Mouse (Mus musculus) forebrain, embryonic 10.5 days (tissue): ENCODE results near the gene Bcdin3d. TPM values are rescaled to one million over a fixed set of nuclear protein-coding genes. Genes with fewer than 3 reads are reported as not detected.

Experiments used
- DNase-seq: peaks from one replicate; pipeline ENCODE4 v3.0.0-alpha.2; 2017; ENCODE audit warnings: low spot score; ENCODE audit errors: extremely low spot score
- H3K27ac ChIP-seq: fragments of 300-500 bp; sonication (generic); 2 replicates; pipeline ENCODE4 v1.5.1; 2016; ENCODE audit warnings: mild to moderate bottlenecking
- H3K27me3 ChIP-seq: fragments of 300-500 bp; sonication (generic); 2 replicates; pipeline ENCODE4 v1.6.1; 2016; ENCODE audit warnings: mild to moderate bottlenecking; ENCODE audit not compliant: poor library complexity, severe bottlenecking
- H3K36me3 ChIP-seq: fragments of 300-500 bp; sonication (generic); replicated peaks from 2 replicates; pipeline ENCODE4 v1.6.1; 2016; ENCODE audit warnings: mild to moderate bottlenecking, moderate library complexity
- H3K4me1 ChIP-seq: fragments of 300-500 bp; sonication (generic); 2 replicates; pipeline ENCODE4 v1.6.1; 2016
- H3K4me3 ChIP-seq: fragments of 300-500 bp; sonication (generic); 2 replicates; pipeline ENCODE4 v1.5.1; 2016; ENCODE audit warnings: mild to moderate bottlenecking, moderate library complexity
- H3K9me3 ChIP-seq: fragments of 300-500 bp; sonication (generic); 2 replicates; pipeline ENCODE4 v1.6.1; 2016; ENCODE audit warnings: mild to moderate bottlenecking, moderate library complexity
- WGBS: fragments of 180-500 bp; shearing (Covaris S2); methylation state at CpG from one replicate; pipeline ENCODE4 v1.1.7; 2016; 5-methylcytosine and 5-hydroxymethylcytosine counted together
- polyA plus RNA-seq: library from polyadenylated mRNA; unstranded; fragments of >200 nt; fragmentation: Nextera tagmentation; extraction: Ambion mirVana; gene quantifications from 2 replicates; pipeline ENCODE4 v1.2.1, GENCODE M21; 2016

The Bcdin3d gene
- polyA plus RNA-seq, 1 experiment from 2014 or later = 19.6 TPM

DNA sequence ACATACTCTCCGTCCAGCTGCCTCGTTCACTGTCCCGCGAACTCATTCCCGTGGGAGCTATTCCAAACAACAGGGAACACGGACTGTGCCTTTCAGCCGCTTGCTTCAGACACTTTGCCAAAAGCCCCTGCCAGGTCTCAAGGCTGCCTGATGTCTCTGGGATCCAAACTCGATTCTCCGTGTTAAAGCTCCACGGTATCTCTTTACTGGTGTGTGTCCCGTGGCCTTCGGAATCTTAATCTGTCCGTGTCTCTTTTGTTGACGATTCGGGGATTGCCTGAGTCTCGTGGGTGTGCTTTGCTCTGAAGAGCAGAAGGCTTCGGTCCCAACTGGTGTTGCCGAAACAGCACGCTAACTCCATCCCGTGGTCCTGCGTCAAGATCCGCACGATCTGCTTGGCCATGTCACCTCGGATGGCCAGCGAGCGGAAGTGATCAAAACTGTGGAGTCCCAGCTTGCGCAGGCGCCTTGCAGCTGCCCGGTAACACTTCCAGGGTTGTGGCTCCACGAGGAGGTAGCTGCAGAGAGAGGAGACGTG lies 4.2 kb downstream of the Bcdin3d start:
- no peak for DNase-seq
- H3K4me1 ChIP-seq = peaks cover 20% of the 10 kb centered on the region
- H3K27me3 ChIP-seq = no peaks in the 10 kb centered on the region
- 94% methylated on average over 31 of the region's 31 CpGs for WGBS
- 0 out of 2 replicates have a peak overlapping the region, but pooled peaks have one; percentile 32 for H3K27ac ChIP-seq
- peaks cover 5% of the 10 kb centered on the region; the same call in 1 of the 2 replicates for H3K9me3 ChIP-seq
- H3K36me3 ChIP-seq = peaks cover 39% of the 10 kb centered on the region
- H3K4me3 ChIP-seq = no peak overlapping the region

DNA sequence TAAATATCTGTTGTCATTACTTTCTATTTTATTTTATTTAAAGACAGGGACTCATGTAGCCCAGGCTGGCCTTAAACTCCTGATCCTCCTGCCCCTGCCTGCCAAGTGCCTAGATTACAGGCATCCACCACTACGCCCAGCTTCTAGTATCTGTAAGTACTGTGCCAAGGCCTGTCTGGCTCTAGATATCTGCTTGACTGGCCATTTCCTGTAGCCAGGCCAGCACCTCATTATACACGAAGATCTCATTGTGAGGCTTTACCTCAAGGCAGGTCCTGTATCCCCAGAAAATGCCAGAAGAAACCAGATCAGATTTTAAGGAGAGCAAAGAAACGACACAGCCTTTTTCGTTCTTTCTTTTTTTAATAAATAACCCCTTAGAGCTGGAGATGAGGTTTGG lies 4.8 kb downstream of the Bcdin3d start:
- H3K4me3 ChIP-seq = no peak overlapping the region
- peaks cover 16% of the 10 kb centered on the region for H3K4me1 ChIP-seq
- H3K27me3 ChIP-seq = no peaks in the 10 kb centered on the region
- 94% methylated on average over 4 of the region's 4 CpGs for WGBS
- H3K36me3 ChIP-seq = peaks cover 39% of the 10 kb centered on the region
- H3K9me3 ChIP-seq = peaks cover 5% of the 10 kb centered on the region; the same call in 1 of the 2 replicates
- no peak for DNase-seq
- H3K27ac ChIP-seq = no peak overlapping the region

DNA sequence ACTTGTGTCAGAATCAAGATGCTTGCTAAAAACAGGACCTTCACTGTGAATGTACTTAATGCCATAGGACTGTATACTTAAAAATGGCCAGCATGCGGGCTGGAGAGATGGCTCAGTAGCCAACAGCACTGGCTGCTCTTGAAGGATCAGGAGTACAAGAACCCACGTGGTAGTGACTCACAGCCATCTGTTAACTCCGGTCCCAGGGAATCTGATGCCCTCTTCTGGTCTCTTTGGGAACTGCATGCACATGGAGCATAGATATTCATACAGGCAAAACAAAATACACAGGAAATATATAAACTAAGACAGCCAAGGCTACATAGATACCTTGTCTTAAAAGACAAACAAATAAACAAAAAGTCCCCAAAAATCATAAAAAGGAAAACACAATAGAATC lies 5.5 kb downstream of the Bcdin3d start:
- WGBS = 42% methylated on average over 3 of the region's 3 CpGs
- Histone ChIP-seq H3K36me3 (peaks cover 39% of the 10 kb centered on the region), H3K4me3 (no peak overlapping the region), H3K27ac (no peak overlapping the region), H3K9me3 (peaks cover 5% of the 10 kb centered on the region; the same call in 1 of the 2 replicates), H3K4me1 (peaks cover 14% of the 10 kb centered on the region), H3K27me3 (no peaks in the 10 kb centered on the region)
- DNase-seq = peak; percentile 62

DNA sequence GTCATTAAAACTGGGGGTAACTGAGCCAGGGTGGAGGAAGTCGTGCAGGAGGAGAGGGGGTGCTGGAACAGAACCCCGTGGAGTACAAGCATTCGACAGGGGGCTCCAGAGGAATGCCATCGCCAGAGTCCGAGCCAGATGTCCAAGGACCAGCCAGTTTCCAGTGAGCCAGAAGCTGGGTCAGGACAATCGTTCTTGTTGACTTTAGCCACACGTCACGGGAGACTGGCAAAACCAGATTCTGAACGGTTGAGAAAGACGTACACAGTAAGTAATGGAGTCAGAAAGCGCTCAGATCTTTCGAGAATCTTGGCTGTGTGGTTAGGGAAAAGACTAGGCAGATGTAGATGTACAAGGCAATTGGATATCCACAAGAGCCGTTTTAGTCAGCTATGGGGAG lies 11.3 kb downstream of the Bcdin3d start:
- Histone ChIP-seq H3K9me3 (no peaks in the 10 kb centered on the region), H3K4me3 (no peak overlapping the region), H3K4me1 (peaks cover 6% of the 10 kb centered on the region), H3K27me3 (no peaks in the 10 kb centered on the region), H3K36me3 (peaks cover 2% of the 10 kb centered on the region; the same call in 1 of the 2 replicates), H3K27ac (no peak overlapping the region)
- DNase-seq = no peak
- 78% methylated on average over 13 of the region's 13 CpGs for WGBS

DNA sequence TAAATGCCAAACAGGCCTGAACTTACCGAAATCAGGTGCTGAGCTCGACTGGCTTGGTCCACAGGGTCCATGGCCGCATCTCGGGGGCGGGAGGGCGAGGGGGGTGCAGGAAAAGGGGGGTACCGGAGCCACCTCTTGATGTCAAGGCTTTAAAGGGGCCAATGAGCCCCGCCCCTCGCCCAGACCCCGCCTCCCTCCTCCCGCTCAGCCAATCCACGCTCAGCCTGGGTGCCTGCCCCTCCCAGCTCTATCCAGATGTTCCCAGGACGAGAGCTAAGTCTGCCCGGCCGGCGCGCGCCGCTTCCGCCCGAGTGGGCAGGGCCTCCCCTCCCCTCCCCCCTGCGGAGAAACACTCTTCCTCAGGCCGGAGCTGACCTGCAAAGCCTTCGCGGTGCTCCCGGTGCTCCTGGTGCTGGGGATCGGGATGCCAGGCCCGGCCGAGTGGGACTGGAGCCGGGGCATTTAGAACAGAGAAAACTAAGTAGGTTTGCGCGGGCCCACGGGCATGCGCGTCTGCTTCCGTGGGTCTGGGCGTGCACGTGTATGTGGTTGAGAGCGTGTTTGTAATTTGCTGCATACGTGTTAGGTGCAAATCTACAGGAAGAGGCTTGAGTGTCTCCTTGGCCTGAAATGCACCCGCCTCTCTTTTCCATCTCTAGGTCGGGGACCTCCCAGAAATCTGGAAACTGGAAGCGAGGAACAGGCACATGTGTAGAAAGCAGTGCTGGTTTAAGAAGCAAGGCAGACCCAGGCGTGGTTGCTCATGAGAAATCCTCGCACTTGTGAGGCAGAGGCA lies 16.7 kb downstream of the Bcdin3d start, which contains the start of gene Nckap5l:
Nckap5l (minus strand) TSS at position 143 of the 796 bp plus-strand sequence.
- Histone ChIP-seq H3K4me3 (peak within 1 kb of the TSS; percentile 92), H3K36me3 (peaks cover 29% of the 10 kb centered on the region), H3K4me1 (peaks cover 48% of the 10 kb centered on the region), H3K27ac (peak within 1 kb of the TSS; percentile 94), H3K27me3 (no peaks in the 10 kb centered on the region), H3K9me3 (no peaks in the 10 kb centered on the region)
- peak; percentile 98 for DNase-seq
- WGBS = 1% methylated on average over 44 of the region's 45 CpGs

DNA sequence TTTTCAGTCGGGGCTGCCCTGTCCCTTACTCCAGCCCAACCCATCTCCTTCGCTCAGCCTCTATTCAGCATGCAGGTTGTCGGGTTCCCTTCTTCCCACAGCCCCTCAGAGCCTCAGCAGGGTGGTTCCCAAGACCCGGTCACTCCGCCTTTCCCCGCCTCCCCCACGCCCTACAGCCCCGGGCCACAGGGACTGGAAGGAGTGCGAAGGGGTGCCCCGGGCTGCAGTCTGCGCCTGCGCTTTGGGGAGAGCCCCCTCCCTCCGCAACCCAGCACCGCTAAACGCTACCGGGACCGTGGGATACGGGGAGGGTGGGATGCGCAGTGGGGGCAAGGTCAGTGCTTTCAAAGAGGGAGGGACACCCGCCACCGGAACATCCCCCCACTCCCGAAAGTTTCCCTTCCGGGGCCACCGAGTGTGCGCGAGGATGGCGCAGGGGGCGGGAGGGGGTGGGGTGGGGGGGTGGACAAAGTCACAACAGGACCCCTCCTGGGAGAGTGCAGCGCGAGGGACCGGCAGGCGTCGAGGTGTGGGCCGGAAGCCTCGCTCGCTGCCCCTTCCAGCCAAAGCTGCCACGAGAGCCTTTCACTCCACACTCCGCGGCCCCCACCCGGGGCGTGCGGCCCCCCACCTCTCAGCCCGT lies 17.4 kb downstream of the Bcdin3d start:
- Histone ChIP-seq H3K9me3 (no peaks in the 10 kb centered on the region), H3K4me1 (peaks cover 54% of the 10 kb centered on the region), H3K4me3 (peak overlapping the region; percentile 92), H3K36me3 (peaks cover 36% of the 10 kb centered on the region), H3K27ac (peak overlapping the region; percentile 94), H3K27me3 (no peaks in the 10 kb centered on the region)
- DNase-seq = peak; percentile 74
- under 1% methylated on average over 43 of the region's 43 CpGs for WGBS

DNA sequence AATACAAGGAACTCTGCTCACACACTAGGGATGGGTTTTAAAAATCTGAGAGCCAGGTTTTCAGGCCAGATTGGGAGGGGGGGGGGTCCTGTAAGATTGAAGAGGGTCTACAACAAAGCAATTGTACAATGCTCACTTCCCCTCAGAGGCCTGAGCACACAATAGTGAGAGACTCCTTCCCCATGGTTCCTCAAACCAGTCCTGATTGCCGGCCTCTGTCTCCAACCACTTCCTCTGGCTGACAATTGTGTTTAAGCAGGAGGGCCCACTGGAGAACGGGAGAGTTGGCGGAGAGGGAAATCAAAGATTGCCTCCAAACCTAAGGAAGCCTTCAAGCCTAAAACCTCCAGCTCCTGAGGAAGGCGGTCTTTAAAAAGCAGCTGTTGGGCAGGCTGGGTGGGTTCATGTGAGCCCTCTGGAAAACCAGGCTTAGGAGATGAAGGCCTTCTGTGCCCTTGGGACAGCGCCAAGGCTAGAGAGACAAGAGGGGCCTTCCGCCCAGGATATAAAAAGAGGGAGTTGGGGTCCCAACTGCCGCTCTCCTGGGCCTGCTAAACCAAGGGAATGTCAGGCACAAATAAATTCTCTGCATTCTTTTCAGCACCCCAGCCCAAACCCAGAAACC lies 18.1 kb downstream of the Bcdin3d start:
- Histone ChIP-seq H3K27me3 (no peaks in the 10 kb centered on the region), H3K9me3 (no peaks in the 10 kb centered on the region), H3K27ac (peak overlapping the region; percentile 94), H3K36me3 (peaks cover 41% of the 10 kb centered on the region), H3K4me1 (peaks cover 54% of the 10 kb centered on the region), H3K4me3 (peak overlapping the region; percentile 92)
- 26% methylated on average over 7 of the region's 7 CpGs for WGBS
- no peak for DNase-seq

DNA sequence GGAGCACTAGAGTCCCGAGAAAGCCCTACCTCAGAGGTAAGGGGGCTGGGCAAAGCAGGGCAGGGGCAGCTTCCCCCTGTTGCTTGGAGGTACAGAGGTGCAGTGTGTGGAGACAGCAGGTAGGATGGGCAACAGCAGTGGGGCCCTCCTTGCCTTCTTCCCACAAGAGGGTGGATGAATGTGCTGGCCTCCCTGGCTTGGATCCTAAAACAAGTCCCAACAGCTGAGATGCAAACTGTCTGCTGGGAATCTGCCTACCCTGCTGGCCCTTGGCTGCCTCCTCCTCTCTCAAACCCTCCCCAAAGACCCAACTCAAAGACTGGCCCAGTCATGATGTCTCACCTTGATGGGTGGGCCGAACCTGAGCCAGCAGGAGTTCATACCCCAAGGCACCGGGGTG lies 19.1 kb downstream of the Bcdin3d start:
- peaks cover 48% of the 10 kb centered on the region for H3K36me3 ChIP-seq
- H3K27me3 ChIP-seq = no peaks in the 10 kb centered on the region
- H3K4me3 ChIP-seq = peak overlapping the region; percentile 92; the same call in 1 of the 2 replicates
- H3K9me3 ChIP-seq = no peaks in the 10 kb centered on the region
- H3K4me1 ChIP-seq = peaks cover 54% of the 10 kb centered on the region
- DNase-seq = no peak
- WGBS = 83% methylated on average over 3 of the region's 3 CpGs
- 0 out of 2 replicates have a peak overlapping the region, but pooled peaks have one; percentile 3 for H3K27ac ChIP-seq

DNA sequence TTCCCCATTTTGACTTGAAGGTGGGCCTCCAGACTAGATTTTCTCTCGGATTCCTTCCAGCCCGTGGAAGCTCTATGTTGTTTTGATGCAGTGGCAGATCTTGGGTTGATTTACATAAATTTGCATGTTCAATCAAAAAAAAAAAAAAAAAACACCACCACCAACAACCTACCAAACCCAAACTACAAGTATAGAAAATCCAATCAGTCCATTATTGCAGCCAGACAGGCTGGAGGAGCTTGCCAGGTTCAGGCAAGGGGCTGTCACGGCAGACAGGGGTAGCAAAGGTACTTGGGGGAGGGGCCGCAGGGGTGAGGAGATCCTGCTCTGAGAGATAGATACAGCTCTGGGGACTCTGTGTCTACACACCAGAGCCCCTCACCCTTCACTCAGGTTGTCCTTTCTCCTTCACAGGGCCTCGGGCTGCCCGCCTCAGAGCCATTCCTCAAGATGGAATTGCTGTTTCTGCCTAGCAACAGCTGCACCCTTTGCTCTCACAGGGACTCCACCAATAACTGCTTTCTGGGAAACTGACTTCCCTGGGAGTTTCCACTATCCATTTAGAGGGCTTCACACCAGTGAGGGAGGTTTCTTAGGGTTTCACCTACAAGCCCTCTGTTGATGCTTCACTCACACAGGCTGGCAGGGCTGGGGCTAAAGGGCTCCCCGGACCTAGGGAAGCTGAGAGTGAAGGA lies 19.8 kb downstream of the Bcdin3d start:
- H3K9me3 ChIP-seq = no peaks in the 10 kb centered on the region
- peaks cover 56% of the 10 kb centered on the region for H3K4me1 ChIP-seq
- peaks cover 54% of the 10 kb centered on the region for H3K36me3 ChIP-seq
- WGBS = 94% methylated on average over 7 of the region's 7 CpGs
- no peaks in the 10 kb centered on the region for H3K27me3 ChIP-seq
- 0 out of 2 replicates have a peak overlapping the region, but pooled peaks have one; percentile 9 for H3K4me3 ChIP-seq
- no peak for DNase-seq
- no peak overlapping the region for H3K27ac ChIP-seq

DNA sequence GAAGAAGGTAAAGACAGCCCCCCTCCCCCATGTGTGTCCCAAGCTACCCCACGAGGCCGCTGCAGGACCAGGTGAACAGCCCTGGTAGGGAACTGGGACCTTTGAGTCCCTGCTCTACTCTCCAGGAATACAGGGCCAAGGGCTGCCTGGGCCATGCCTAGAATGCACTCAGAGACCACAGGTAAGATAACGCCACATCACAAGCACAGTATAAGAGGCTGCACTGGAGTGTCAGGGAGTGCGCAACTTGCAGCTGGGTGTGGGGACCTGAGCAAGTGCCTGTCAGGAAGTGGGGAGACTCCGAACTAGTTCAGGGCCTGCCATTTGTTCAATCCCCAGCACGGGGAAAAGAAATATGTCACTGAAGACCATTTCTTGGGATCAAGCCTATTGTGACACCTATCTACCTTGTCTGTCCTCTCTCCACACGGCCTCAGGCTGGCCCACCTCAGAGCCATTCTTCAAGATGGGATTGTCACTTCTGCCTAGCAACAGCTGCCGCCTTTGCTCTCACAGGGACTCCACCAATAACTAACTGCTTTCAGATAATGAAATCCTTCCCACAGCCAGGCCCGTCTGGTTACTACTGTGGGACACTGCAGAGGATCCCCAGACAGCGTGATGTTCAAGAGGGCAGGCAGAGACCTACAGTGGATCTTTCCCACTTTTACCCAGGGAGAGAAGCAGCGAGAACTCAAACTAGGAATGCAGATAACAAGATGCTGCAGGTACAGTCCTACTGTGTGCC lies 21.2 kb downstream of the Bcdin3d start:
- peaks cover 67% of the 10 kb centered on the region for H3K36me3 ChIP-seq
- H3K27me3 ChIP-seq = no peaks in the 10 kb centered on the region
- peaks cover 59% of the 10 kb centered on the region for H3K4me1 ChIP-seq
- DNase-seq = no peak
- 81% methylated on average over 11 of the region's 11 CpGs for WGBS
- H3K4me3 ChIP-seq = no peak overlapping the region
- H3K27ac ChIP-seq = no peak overlapping the region
- H3K9me3 ChIP-seq = no peaks in the 10 kb centered on the region

DNA sequence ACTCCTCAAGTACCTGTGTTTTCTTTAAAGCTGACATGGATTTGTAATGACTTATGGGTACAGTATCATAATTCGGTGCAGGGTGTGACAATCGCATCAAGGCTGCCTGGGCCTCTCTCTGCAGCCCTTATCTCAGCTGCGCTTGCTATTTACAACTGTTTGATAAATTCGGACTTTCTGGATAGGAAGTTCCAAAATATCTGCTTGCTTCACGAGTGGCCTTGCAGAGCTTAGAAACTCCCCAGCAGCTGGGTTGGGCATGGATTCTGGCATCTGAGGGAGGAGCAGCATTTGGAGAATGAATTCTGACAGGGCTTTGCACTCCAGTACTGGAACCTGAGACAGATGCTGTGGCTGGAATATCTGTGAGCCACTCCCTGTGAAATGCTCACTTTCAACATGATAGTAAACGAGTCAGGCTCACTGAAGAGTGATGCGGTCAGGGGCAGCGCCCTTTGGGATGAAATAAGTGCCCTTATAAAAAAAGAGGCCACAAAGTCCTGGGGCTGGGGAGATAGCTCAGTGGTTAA lies 24.7 kb downstream of the Bcdin3d start:
- 87% methylated on average over 8 of the region's 8 CpGs for WGBS
- Histone ChIP-seq H3K27me3 (no peaks in the 10 kb centered on the region), H3K4me3 (no peak overlapping the region), H3K9me3 (no peaks in the 10 kb centered on the region), H3K36me3 (peaks cover 67% of the 10 kb centered on the region), H3K27ac (peak overlapping the region; percentile 49; the same call in 1 of the 2 replicates), H3K4me1 (peaks cover 25% of the 10 kb centered on the region)
- no peak for DNase-seq
